Comparison of ENCODE assay signal across 8 mouse cellular contexts in the genomic region with DNA sequence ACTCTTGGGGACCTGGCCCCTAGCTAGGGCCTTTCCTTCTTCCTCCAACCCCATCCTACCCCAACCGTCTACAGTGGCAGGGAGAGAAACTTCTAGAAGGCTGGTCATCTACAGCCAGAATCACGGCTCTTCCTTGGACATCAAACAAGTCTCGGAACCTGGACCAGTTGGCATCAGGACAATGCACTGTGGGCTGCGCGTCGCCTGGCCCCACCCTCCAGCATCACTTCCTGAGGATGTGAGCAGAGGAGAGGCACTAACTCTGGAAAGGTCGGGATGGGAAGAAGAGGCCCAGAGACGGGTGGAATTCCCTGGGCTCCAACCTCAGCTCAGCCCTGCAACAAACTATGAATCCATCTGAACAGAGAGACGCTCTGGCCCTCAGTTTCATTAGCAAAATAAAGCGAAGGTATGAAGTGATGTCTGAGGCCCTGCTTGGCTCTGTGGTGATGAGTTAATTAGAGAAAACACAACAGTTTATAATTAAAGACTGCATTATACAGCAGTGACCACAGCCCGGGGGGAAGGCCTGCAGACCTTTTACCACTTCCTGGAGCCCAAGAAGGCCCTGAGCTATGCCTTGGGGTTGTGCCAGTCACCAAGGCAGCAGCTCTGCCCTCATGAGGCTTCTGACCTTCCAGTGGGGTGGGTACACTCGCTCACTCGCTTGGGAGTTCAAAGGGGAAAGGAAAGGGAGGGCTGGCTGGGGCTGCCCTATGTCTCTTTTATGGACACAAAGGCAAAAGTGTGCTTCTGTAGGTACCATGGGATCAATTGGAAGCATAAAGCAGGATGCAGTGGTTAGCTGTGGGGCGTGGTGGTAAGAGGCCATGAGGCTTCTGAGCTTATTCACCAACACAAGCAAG. TPM values are rescaled to one million over a fixed set of nuclear protein-coding genes. Genes with fewer than 3 reads are reported as not detected.
DNase-seq lines count a peak whose midpoint lies in the region; ATAC-seq lines count a peak whose summit lies in the region.

No protein-coding gene starts in this region.

- no peak overlapping the region; the same call in none of the 2 replicates for H3K9ac ChIP-seq in forebrain, embryonic 16.5 days (replicated peaks; ENCODE audit: low read depth, low read length)
- no peak overlapping the region for H3K9ac ChIP-seq in hindbrain, embryonic 16.5 days (ENCODE audit: low read depth, low read length)
- H3K9ac ChIP-seq in liver, embryonic 13.5 days = peak overlapping the region; percentile 84

- peak overlapping the region; percentile 60 for H3K4me2 ChIP-seq in forebrain, embryonic 16.5 days (ENCODE audit: low read length)
- peak overlapping the region; percentile 60 for H3K4me2 ChIP-seq in hindbrain, embryonic 16.5 days (ENCODE audit: low read length)
- H3K4me2 ChIP-seq in liver, embryonic 13.5 days = peak overlapping the region; percentile 83

- no peaks in the 10 kb centered on the region for H3K9me3 ChIP-seq in forebrain, embryonic 16.5 days (ENCODE audit: control insufficient read depth, low read length)
- H3K9me3 ChIP-seq in hindbrain, embryonic 16.5 days (ENCODE audit: control insufficient read depth, low read length) = no peaks in the 10 kb centered on the region
- H3K9me3 ChIP-seq in liver, embryonic 13.5 days (replicated peaks) = no peaks in the 10 kb centered on the region

- DNase-seq in adipocyte (ENCODE audit: low spot score) = peak; percentile 78
- DNase-seq in liver, embryonic 13.5 days = no peak
- DNase-seq in naive thymus-derived CD4-positive, alpha-beta T cell, adult 2 months (ENCODE audit: low read depth) = peak; percentile 60
- no peak for DNase-seq in spleen, postnatal 10 days (ENCODE audit: low spot score in 2 of 2)
- no peak for DNase-seq in frontal cortex, postnatal 25 days (ENCODE audit: low spot score in 2 of 2)
- DNase-seq in spleen, postnatal 4 days (ENCODE audit: low spot score in 2 of 2) = no peak

- no peak for ATAC-seq in forebrain, embryonic 16.5 days
- no peak for ATAC-seq in hindbrain, embryonic 16.5 days
- no peak for ATAC-seq in liver, embryonic 13.5 days (ENCODE audit: low read depth)

- H3K4me1 ChIP-seq in forebrain, embryonic 16.5 days (replicated peaks; ENCODE audit: control insufficient read depth, insufficient read depth, low read length) = peaks cover 68% of the 10 kb centered on the region
- peaks cover 68% of the 10 kb centered on the region for H3K4me1 ChIP-seq in hindbrain, embryonic 16.5 days (ENCODE audit: control insufficient read depth, insufficient read depth, low read depth, low read length)
- H3K4me1 ChIP-seq in liver, embryonic 13.5 days (replicated peaks) = peaks cover 83% of the 10 kb centered on the region

- no peaks in the 10 kb centered on the region for H3K27me3 ChIP-seq in forebrain, embryonic 16.5 days (replicated peaks; ENCODE audit: control insufficient read depth, insufficient read depth, low read length)
- no peaks in the 10 kb centered on the region for H3K27me3 ChIP-seq in hindbrain, embryonic 16.5 days (replicated peaks; ENCODE audit: control insufficient read depth, insufficient read depth, low read length)
- no peaks in the 10 kb centered on the region for H3K27me3 ChIP-seq in liver, embryonic 13.5 days

- WGBS in forebrain, embryonic 16.5 days = 64% methylated on average over 14 of the region's 14 CpGs
- WGBS in hindbrain, embryonic 16.5 days = 64% methylated on average over 13 of the region's 14 CpGs
- 55% methylated on average over 14 of the region's 14 CpGs for WGBS in liver, embryonic 13.5 days (ENCODE audit: insufficient replicate concordance)

- peak overlapping the region; percentile 13 for H3K27ac ChIP-seq in forebrain, embryonic 16.5 days (ENCODE audit: low read length)
- H3K27ac ChIP-seq in hindbrain, embryonic 16.5 days (ENCODE audit: low read depth, low read length) = peak overlapping the region; percentile 44; the same call in 1 of the 2 replicates
- H3K27ac ChIP-seq in liver, embryonic 13.5 days = peak overlapping the region; percentile 61

- H3K4me3 ChIP-seq in forebrain, embryonic 16.5 days (replicated peaks; ENCODE audit: low read length) = no peak overlapping the region
- H3K4me3 ChIP-seq in hindbrain, embryonic 16.5 days (ENCODE audit: low read length) = no peak overlapping the region
- 0 out of 2 replicates have a peak overlapping the region, but pooled peaks have one; percentile 2 for H3K4me3 ChIP-seq in liver, embryonic 13.5 days (replicated peaks)

- no peaks in the 10 kb centered on the region for H3K36me3 ChIP-seq in forebrain, embryonic 16.5 days (ENCODE audit: control insufficient read depth, insufficient read depth)
- no peaks in the 10 kb centered on the region for H3K36me3 ChIP-seq in hindbrain, embryonic 16.5 days (ENCODE audit: control insufficient read depth, insufficient read depth, low read length)
- no peaks in the 10 kb centered on the region for H3K36me3 ChIP-seq in liver, embryonic 13.5 days

RNA-seq across cellular contexts. Expression of gene Vgll4, which starts 51.8 kb away (rescaled TPM):
- polyA plus RNA-seq in forebrain, embryonic 16.5 days (2015; fragmentation: Nextera tagmentation; extraction: Ambion mirVana) = 74.3 and 79.0 TPM in 2 replicates
- 60.2 and 62.0 TPM in 2 replicates for polyA plus RNA-seq in hindbrain, embryonic 16.5 days (2015; fragmentation: Nextera tagmentation; extraction: Ambion mirVana)
- polyA plus RNA-seq in liver, embryonic 13.5 days (2015; fragmentation: Nextera tagmentation; extraction: Ambion mirVana) = 13.9 and 14.6 TPM in 2 replicates

Comparison
In these comparisons a context has a peak if more than half of its experiments do, and no peak if none do; other contexts are left out.
1. DNase-seq: peak in adipocyte (single experiment) and naive thymus-derived CD4-positive, alpha-beta T cell, adult 2 months (single experiment); none in liver, embryonic 13.5 days (single experiment), spleen, postnatal 10 days (0 of 2), frontal cortex, postnatal 25 days (0 of 2) and spleen, postnatal 4 days (0 of 2).
2. Peak in every context shown above with its lines, with median percentiles within 50 percentile points of each other: H3K27ac ChIP-seq and H3K4me2 ChIP-seq.